Mouse (Mus musculus) lung, postnatal 0 days (tissue): ENCODE data around the gene 4833439L19Rik. TPM values are rescaled to one million over a fixed set of nuclear protein-coding genes. Genes with fewer than 3 reads are reported as not detected.

Source experiments
- ATAC-seq: fragments of 200-750 bp; cut with Nextera tagmentation; 2 replicates; pipeline ENCODE4 v1.8.0; 2017; ENCODE audit warnings: moderate library complexity
- DNase-seq: peaks from one replicate; pipeline ENCODE4 v3.0.0-alpha.2; 2016; ENCODE audit warnings: low spot score
- H3K27ac ChIP-seq: fragments of 300-500 bp; sonication (generic); 2 replicates; pipeline ENCODE4 v1.5.1; 2014; ENCODE audit warnings: antibody characterized with exemption, mild to moderate bottlenecking, low read length, mixed read lengths
- H3K27me3 ChIP-seq: fragments of 300-500 bp; sonication (generic); replicated peaks from 2 replicates; pipeline ENCODE4 v1.6.1; 2014; ENCODE audit warnings: low read length, mixed read lengths; ENCODE audit not compliant: insufficient read depth
- H3K36me3 ChIP-seq: fragments of 300-500 bp; sonication (generic); 2 replicates; pipeline ENCODE4 v1.6.1; 2014; ENCODE audit warnings: low read length, mixed read lengths; ENCODE audit not compliant: insufficient read depth
- H3K4me1 ChIP-seq: fragments of 300-500 bp; sonication (generic); 2 replicates; pipeline ENCODE4 v1.6.1; 2014; ENCODE audit warnings: antibody characterized with exemption, low read depth, low read length, mixed read lengths; ENCODE audit not compliant: insufficient read depth
- H3K4me2 ChIP-seq: fragments of 300-500 bp; sonication (generic); replicated peaks from 2 replicates; pipeline ENCODE4 v1.6.1; 2014; ENCODE audit warnings: low read depth, mild to moderate bottlenecking, low read length, moderate library complexity, mixed read lengths
- H3K4me3 ChIP-seq: fragments of 300-500 bp; sonication (generic); 2 replicates; pipeline ENCODE4 v1.5.1; 2014; ENCODE audit warnings: low read depth, low read length
- H3K9ac ChIP-seq: fragments of 300-500 bp; sonication (generic); replicated peaks from 2 replicates; pipeline ENCODE4 v1.6.1; 2014; ENCODE audit warnings: low read depth, mild to moderate bottlenecking
- H3K9me3 ChIP-seq: fragments of 300-500 bp; sonication (generic); 2 replicates; pipeline ENCODE4 v1.6.1; 2016; ENCODE audit warnings: low read length, mixed read lengths
- CTCF ChIP-seq: IDR thresholded peaks from 2 replicates; pipeline ENCODE4 v1.5.1; 2016; ENCODE audit warnings: antibody characterized with exemption, mild to moderate bottlenecking
- EP300 ChIP-seq: IDR thresholded peaks from 2 replicates; pipeline ENCODE4 v1.6.1; 2016; ENCODE audit warnings: antibody characterized with exemption, mild to moderate bottlenecking, control low read depth
- WGBS: fragments of 180-500 bp; shearing (Covaris S2); extraction: QIAGEN DNeasy Blood & Tissue Kit; methylation state at CpG from one replicate; pipeline ENCODE4 v1.1.7; 2014; 5-methylcytosine and 5-hydroxymethylcytosine counted together
- polyA plus RNA-seq: library from polyadenylated mRNA; unstranded; fragments of >200 nt; fragmentation: Nextera tagmentation; extraction: Ambion mirVana; gene quantifications from 2 replicates; pipeline ENCODE4 v1.2.1, GENCODE M21; 2015

4833439L19Rik gene
- polyA plus RNA-seq, 1 experiment from 2014 or later, result 105 TPM

GRCm38 (mm10) chr13:54598622-54599143 is 33.4 kb upstream of the 4833439L19Rik start:
- TF ChIP-seq EP300, result no peak
- no peak for TF ChIP-seq CTCF
- Histone ChIP-seq H3K27me3 (no peaks in the 10 kb centered on the region), H3K9ac (no peak overlapping the region), H3K4me3 (no peak overlapping the region), H3K27ac (no peak overlapping the region), H3K9me3 (no peaks in the 10 kb centered on the region), H3K4me2 (no peak overlapping the region), H3K36me3 (0 out of 2 replicates have a peak, but pooled peaks cover 6% of the 10 kb centered on the region), H3K4me1 (no peaks in the 10 kb centered on the region)
- 84% methylated on average over 12 of the region's 12 CpGs for WGBS
- no peak for ATAC-seq
- DNase-seq, result no peak

- ATAC-seq (no peak), DNase-seq (no peak)
- no peak overlapping the region for H3K27ac ChIP-seq
- no peak overlapping the region for H3K9ac ChIP-seq
- TF ChIP-seq CTCF (no peak), EP300 (no peak)
- no peak overlapping the region for H3K4me3 ChIP-seq
- H3K9me3 ChIP-seq, result no peaks in the 10 kb centered on the region
- 50% methylated on average over 5 of the region's 5 CpGs for WGBS
- H3K36me3 ChIP-seq, result 0 out of 2 replicates have a peak, but pooled peaks cover 6% of the 10 kb centered on the region
- H3K4me2 ChIP-seq, result no peak overlapping the region
- no peaks in the 10 kb centered on the region for H3K4me1 ChIP-seq
- no peaks in the 10 kb centered on the region for H3K27me3 ChIP-seq
These were observed 31.6 kb upstream of the 4833439L19Rik start for GRCm38 (mm10) chr13:54596870-54597269.

- H3K9me3 ChIP-seq, result no peaks in the 10 kb centered on the region
- H3K4me2 ChIP-seq, result no peak overlapping the region
- H3K27me3 ChIP-seq, result no peaks in the 10 kb centered on the region
- H3K4me3 ChIP-seq, result no peak overlapping the region
- DNase-seq, result no peak
- 68% methylated on average over 8 of the region's 8 CpGs for WGBS
- H3K27ac ChIP-seq, result no peak overlapping the region
- ATAC-seq, result no peak
- H3K9ac ChIP-seq, result no peak overlapping the region
- no peaks in the 10 kb centered on the region; the same call in 1 of the 2 replicates for H3K4me1 ChIP-seq
- no peak for TF ChIP-seq CTCF
- TF ChIP-seq EP300, result no peak
- 0 out of 2 replicates have a peak, but pooled peaks cover 4% of the 10 kb centered on the region for H3K36me3 ChIP-seq
These were observed 31.0 kb upstream of the 4833439L19Rik start for GRCm38 (mm10) chr13:54596107-54596690.

DNA sequence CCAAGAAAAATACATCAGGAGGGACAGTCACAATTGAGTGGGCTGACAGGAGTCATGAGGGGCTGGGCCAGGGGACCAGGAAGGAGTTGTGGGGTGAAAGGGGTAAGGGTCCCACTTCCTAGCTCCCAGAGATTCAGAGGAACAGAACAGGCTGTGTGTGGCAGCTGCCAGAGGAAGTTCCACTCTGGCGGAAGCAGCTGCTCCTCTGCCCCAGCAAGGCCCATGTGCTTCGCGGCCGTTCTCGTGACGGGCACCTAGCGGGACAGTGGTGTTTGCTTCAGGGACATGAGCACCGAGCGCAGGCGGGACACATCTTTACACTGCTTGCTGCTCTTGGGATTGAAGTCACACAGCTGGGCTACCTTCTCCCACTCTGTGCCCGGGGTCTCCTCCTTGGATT is 28.4 kb upstream of the 4833439L19Rik start:
- 90% methylated on average over 11 of the region's 11 CpGs for WGBS
- H3K27ac ChIP-seq, result no peak overlapping the region
- no peak overlapping the region for H3K4me2 ChIP-seq
- H3K4me1 ChIP-seq, result peaks cover 4% of the 10 kb centered on the region; the same call in 1 of the 2 replicates
- 0 out of 2 replicates have a peak, but pooled peaks cover 4% of the 10 kb centered on the region for H3K36me3 ChIP-seq
- no peaks in the 10 kb centered on the region for H3K9me3 ChIP-seq
- no peak for ATAC-seq
- no peaks in the 10 kb centered on the region for H3K27me3 ChIP-seq
- TF ChIP-seq CTCF (no peak), EP300 (no peak)
- DNase-seq, result no peak
- H3K9ac ChIP-seq, result no peak overlapping the region
- H3K4me3 ChIP-seq, result no peak overlapping the region

DNA sequence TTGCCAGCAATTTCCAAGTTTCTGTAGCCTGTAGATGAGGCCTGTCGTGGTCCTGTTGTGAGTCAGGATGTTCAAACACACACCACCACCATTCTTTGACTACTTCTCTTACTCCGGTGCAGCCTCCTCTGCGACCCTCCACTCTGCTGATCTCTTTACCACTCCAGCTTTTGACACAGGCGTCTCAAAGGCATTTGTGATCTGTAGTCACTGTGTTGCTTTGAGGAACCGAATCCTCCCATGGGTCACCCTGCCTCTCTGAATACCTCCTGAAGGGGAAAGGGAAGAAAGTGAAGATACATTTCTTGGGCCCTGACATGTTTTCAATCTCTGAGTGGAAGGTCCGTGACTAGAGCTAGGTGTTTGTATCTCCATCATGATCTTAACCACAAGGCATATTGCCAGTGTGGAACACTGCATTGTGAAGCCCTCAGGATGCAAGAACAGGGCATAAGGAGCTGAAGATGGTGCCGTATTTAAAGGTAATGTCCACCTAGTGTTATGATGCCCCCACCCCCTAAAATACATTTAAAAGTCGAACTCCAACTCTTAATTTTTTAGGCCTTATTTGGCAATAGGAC is 26.6 kb upstream of the 4833439L19Rik start:
- H3K27me3 ChIP-seq, result no peaks in the 10 kb centered on the region
- H3K36me3 ChIP-seq, result peaks cover 4% of the 10 kb centered on the region; the same call in 1 of the 2 replicates
- peaks cover 4% of the 10 kb centered on the region; the same call in 1 of the 2 replicates for H3K4me1 ChIP-seq
- no peak overlapping the region for H3K9ac ChIP-seq
- no peak overlapping the region for H3K4me3 ChIP-seq
- ATAC-seq (no peak), DNase-seq (no peak)
- whole genome bisulfite sequencing, result 86% methylated on average over 8 of the region's 8 CpGs
- no peak overlapping the region for H3K27ac ChIP-seq
- no peak for TF ChIP-seq CTCF
- TF ChIP-seq EP300, result no peak
- H3K4me2 ChIP-seq, result no peak overlapping the region
- H3K9me3 ChIP-seq, result no peaks in the 10 kb centered on the region
